ENCODE assay signal across 24 mouse cellular contexts in genomic region chr10:53415252-53415651, GRCm38 (mm10). TPM values are rescaled to one million over a fixed set of nuclear protein-coding genes. Genes with fewer than 3 reads are reported as not detected.
DNase-seq lines count a peak whose midpoint lies in the region; ATAC-seq lines count a peak whose summit lies in the region.
"Had no signal": no experiment of that assay in that cellular context is flagged by ENCODE, and none has a peak within 500 bp of the region (broad histone marks: within the 10 kb centered on the region; RNA-seq: fewer than 3 reads in every experiment).

No protein-coding gene starts in this region.

- no peak for DNase-seq in embryonic facial prominence, embryonic 14.5 days (ENCODE audit: low spot score)
- DNase-seq in embryonic facial prominence, embryonic 10.5 days (ENCODE audit: low spot score), result no peak
- no peak for DNase-seq in lung, adult 18-20 months
- DNase-seq in kidney, postnatal 36 days, result no peak
- DNase-seq: adrenal gland, postnatal 10 days; cerebellum, adult 8-10 months; cerebellum, postnatal 36 days; embryo, embryonic 11 days; gastrocnemius, postnatal 25 days; kidney, adult 8-10 months; kidney, postnatal 14 days; liver, embryonic 13.5 days; lung, postnatal 4 days; right cerebral cortex, adult 18-20 months; right cerebral cortex, postnatal 4 days had no signal

- peaks cover 6% of the 10 kb centered on the region; the same call in 1 of the 2 replicates for H3K4me1 ChIP-seq in embryonic facial prominence, embryonic 14.5 days (ENCODE audit: control insufficient read depth, insufficient read depth, low read length)
- H3K4me1 ChIP-seq in embryonic facial prominence, embryonic 10.5 days, result peaks cover 28% of the 10 kb centered on the region
- H3K4me1 ChIP-seq in heart, embryonic 15.5 days (replicated peaks), result peaks cover 22% of the 10 kb centered on the region
- peaks cover 13% of the 10 kb centered on the region; the same call in 1 of the 2 replicates for H3K4me1 ChIP-seq in heart, embryonic 12.5 days (replicated peaks)
- H3K4me1 ChIP-seq in lung, embryonic 16.5 days (replicated peaks; ENCODE audit: control insufficient read depth, insufficient read depth, low read length), result peaks cover 23% of the 10 kb centered on the region
- H3K4me1 ChIP-seq in stomach, embryonic 15.5 days, result 0 out of 2 replicates have a peak, but pooled peaks cover 3% of the 10 kb centered on the region

- no peak overlapping the region for H3K4me3 ChIP-seq in embryonic facial prominence, embryonic 14.5 days (ENCODE audit: low read depth, low read length)
- no peak overlapping the region for H3K4me3 ChIP-seq in embryonic facial prominence, embryonic 10.5 days
- no peak overlapping the region for H3K4me3 ChIP-seq in heart, embryonic 15.5 days
- no peak overlapping the region for H3K4me3 ChIP-seq in heart, embryonic 12.5 days
- H3K4me3 ChIP-seq in lung, embryonic 16.5 days (ENCODE audit: low read length), result no peak overlapping the region
- no peak overlapping the region for H3K4me3 ChIP-seq in stomach, embryonic 15.5 days (replicated peaks)
- H3K4me3 ChIP-seq: embryonic facial prominence, embryonic 15.5 days; intestine, embryonic 15.5 days; layer of hippocampus, adult 2 months; liver, embryonic 13.5 days; midbrain, embryonic 15.5 days had no signal

- no peak overlapping the region for H3K9ac ChIP-seq in embryonic facial prominence, embryonic 14.5 days (ENCODE audit: low read depth, low read length)
- H3K9ac ChIP-seq in heart, embryonic 15.5 days, result no peak overlapping the region
- H3K9ac ChIP-seq in heart, embryonic 12.5 days, result no peak overlapping the region
- no peak overlapping the region for H3K9ac ChIP-seq in lung, embryonic 16.5 days (ENCODE audit: low read length)
- no peak overlapping the region for H3K9ac ChIP-seq in stomach, embryonic 15.5 days
- H3K9ac ChIP-seq: embryonic facial prominence, embryonic 15.5 days; intestine, embryonic 15.5 days; liver, embryonic 13.5 days; midbrain, embryonic 15.5 days had no signal

- no peaks in the 10 kb centered on the region for H3K36me3 ChIP-seq in embryonic facial prominence, embryonic 14.5 days (ENCODE audit: control insufficient read depth, insufficient read depth, low read length)
- no peaks in the 10 kb centered on the region for H3K36me3 ChIP-seq in embryonic facial prominence, embryonic 10.5 days (replicated peaks)
- H3K36me3 ChIP-seq in heart, embryonic 15.5 days, result no peaks in the 10 kb centered on the region
- H3K36me3 ChIP-seq in heart, embryonic 12.5 days, result no peaks in the 10 kb centered on the region
- H3K36me3 ChIP-seq in lung, embryonic 16.5 days (ENCODE audit: control insufficient read depth, insufficient read depth, low read length), result no peaks in the 10 kb centered on the region
- H3K36me3 ChIP-seq in stomach, embryonic 15.5 days, result no peaks in the 10 kb centered on the region
- H3K36me3 ChIP-seq: embryonic facial prominence, embryonic 15.5 days; intestine, embryonic 15.5 days; liver, embryonic 13.5 days; midbrain, embryonic 15.5 days had no signal

- H3K27ac ChIP-seq in embryonic facial prominence, embryonic 14.5 days (replicated peaks; ENCODE audit: low read depth, low read length), result peak overlapping the region; percentile 71; the same call in 1 of the 2 replicates
- H3K27ac ChIP-seq in embryonic facial prominence, embryonic 10.5 days (replicated peaks), result no peak overlapping the region
- 0 out of 2 replicates have a peak overlapping the region, but pooled peaks have one; percentile 20 for H3K27ac ChIP-seq in heart, embryonic 15.5 days
- no peak overlapping the region for H3K27ac ChIP-seq in heart, embryonic 12.5 days (ENCODE audit: poor library complexity, severe bottlenecking)
- H3K27ac ChIP-seq in lung, embryonic 16.5 days (ENCODE audit: low read length), result peak overlapping the region; percentile 55
- peak overlapping the region; percentile 59; the same call in 1 of the 2 replicates for H3K27ac ChIP-seq in stomach, embryonic 15.5 days
- H3K27ac ChIP-seq: intestine, embryonic 15.5 days; liver, embryonic 13.5 days; midbrain, embryonic 15.5 days had no signal

- ATAC-seq in embryonic facial prominence, embryonic 14.5 days (ENCODE audit: low read depth), result no peak
- ATAC-seq in heart, embryonic 15.5 days (replicated peaks; ENCODE audit: insufficient number of reproducible peaks, insufficient read depth, low FRiP score, low read depth), result no peak
- ATAC-seq in heart, embryonic 12.5 days (ENCODE audit: insufficient number of reproducible peaks, low FRiP score), result no peak
- ATAC-seq in lung, embryonic 16.5 days (ENCODE audit: low read depth), result peak; percentile 65; the same call in 1 of the 2 replicates
- no peak for ATAC-seq in stomach, embryonic 15.5 days (ENCODE audit: insufficient read depth, low FRiP score, low read depth)
- ATAC-seq: activated CD4-positive, CD25-positive, alpha-beta regulatory T cell, adult 4 months; intestine, embryonic 15.5 days had no signal

- no peaks in the 10 kb centered on the region for H3K27me3 ChIP-seq in embryonic facial prominence, embryonic 14.5 days (replicated peaks; ENCODE audit: control insufficient read depth, insufficient read depth, low read length)
- H3K27me3 ChIP-seq in embryonic facial prominence, embryonic 10.5 days (replicated peaks; ENCODE audit: low read depth, poor library complexity, severe bottlenecking), result no peaks in the 10 kb centered on the region
- H3K27me3 ChIP-seq in heart, embryonic 15.5 days, result no peaks in the 10 kb centered on the region
- H3K27me3 ChIP-seq in heart, embryonic 12.5 days (replicated peaks), result no peaks in the 10 kb centered on the region
- H3K27me3 ChIP-seq in lung, embryonic 16.5 days (ENCODE audit: control insufficient read depth, insufficient read depth, low read depth, low read length), result no peaks in the 10 kb centered on the region
- no peaks in the 10 kb centered on the region for H3K27me3 ChIP-seq in stomach, embryonic 15.5 days (replicated peaks)
- H3K27me3 ChIP-seq: embryonic facial prominence, embryonic 15.5 days; intestine, embryonic 15.5 days; liver, embryonic 13.5 days; midbrain, embryonic 15.5 days had no signal

- no peak overlapping the region for H3K4me2 ChIP-seq in embryonic facial prominence, embryonic 14.5 days (ENCODE audit: low read depth, low read length)
- no peak overlapping the region for H3K4me2 ChIP-seq in heart, embryonic 15.5 days
- H3K4me2 ChIP-seq in heart, embryonic 12.5 days, result no peak overlapping the region
- H3K4me2 ChIP-seq in lung, embryonic 16.5 days (ENCODE audit: low read depth, low read length), result no peak overlapping the region
- H3K4me2 ChIP-seq in stomach, embryonic 15.5 days, result no peak overlapping the region
- H3K4me2 ChIP-seq: embryonic facial prominence, embryonic 15.5 days; intestine, embryonic 15.5 days; liver, embryonic 13.5 days; midbrain, embryonic 15.5 days had no signal

- H3K9me3 ChIP-seq in embryonic facial prominence, embryonic 14.5 days (ENCODE audit: control insufficient read depth, low read length), result no peaks in the 10 kb centered on the region
- no peaks in the 10 kb centered on the region for H3K9me3 ChIP-seq in embryonic facial prominence, embryonic 10.5 days
- H3K9me3 ChIP-seq in heart, embryonic 15.5 days (replicated peaks), result no peaks in the 10 kb centered on the region
- no peaks in the 10 kb centered on the region for H3K9me3 ChIP-seq in heart, embryonic 12.5 days (replicated peaks)
- no peaks in the 10 kb centered on the region for H3K9me3 ChIP-seq in lung, embryonic 16.5 days (ENCODE audit: control insufficient read depth, low read length)
- no peaks in the 10 kb centered on the region for H3K9me3 ChIP-seq in stomach, embryonic 15.5 days
- H3K9me3 ChIP-seq: embryonic facial prominence, embryonic 15.5 days; intestine, embryonic 15.5 days; liver, embryonic 13.5 days; midbrain, embryonic 15.5 days had no signal

- WGBS in embryonic facial prominence, embryonic 14.5 days, result 65% methylated on average over 9 of the region's 9 CpGs
- WGBS in embryonic facial prominence, embryonic 10.5 days, result 81% methylated on average over 9 of the region's 9 CpGs
- WGBS in heart, embryonic 15.5 days, result 62% methylated on average over 9 of the region's 9 CpGs
- WGBS in heart, embryonic 12.5 days, result 75% methylated on average over 9 of the region's 9 CpGs
- 58% methylated on average over 9 of the region's 9 CpGs for whole genome bisulfite sequencing in lung, embryonic 16.5 days
- WGBS in stomach, embryonic 15.5 days, result 66% methylated on average over 9 of the region's 9 CpGs

RNA-seq across cellular contexts. Expression of gene Cep85l, which starts 35.5 kb away (rescaled TPM):
- polyA plus RNA-seq in embryonic facial prominence, embryonic 14.5 days (2014; fragmentation: Nextera tagmentation; extraction: Ambion mirVana), result 6.9 and 7.3 TPM in 2 replicates
- polyA plus RNA-seq in embryonic facial prominence, embryonic 10.5 days (2016; fragmentation: Nextera tagmentation; extraction: Ambion mirVana), result 4.9 and 5.1 TPM in 2 replicates
- 5.1 TPM in 2 replicates for polyA plus RNA-seq in heart, embryonic 15.5 days (2015; fragmentation: Nextera tagmentation; extraction: Ambion mirVana)
- 5.5 TPM in 2 replicates for polyA plus RNA-seq in heart, embryonic 12.5 days (2016; fragmentation: Nextera tagmentation; extraction: Ambion mirVana)
- 5.4 and 5.5 TPM in 2 replicates for polyA plus RNA-seq in lung, embryonic 16.5 days (2015; fragmentation: Nextera tagmentation; extraction: Ambion mirVana)
- polyA plus RNA-seq in stomach, embryonic 15.5 days (2015; fragmentation: Nextera tagmentation; extraction: Ambion mirVana), result 4.8 and 5.1 TPM in 2 replicates

Comparison
In these comparisons a context has a peak if more than half of its experiments do, and no peak if none do; other contexts are left out.
1. H3K27ac ChIP-seq: peak in embryonic facial prominence, embryonic 14.5 days (single experiment), heart, embryonic 15.5 days (single experiment), lung, embryonic 16.5 days (single experiment) and stomach, embryonic 15.5 days (single experiment); none in embryonic facial prominence, embryonic 10.5 days (single experiment) and heart, embryonic 12.5 days (single experiment).